Mouse (Mus musculus) liver, adult 2 months (tissue): ENCODE measurements around the gene Spen.

ENCODE experiments used
- CTCF ChIP-seq: fragments of 200-500 bp; IDR thresholded peaks from 2 replicates; pipeline ENCODE4 v1.5.1; 2011; ENCODE audit warnings: low read depth, low read length, control low read depth
- POLR2A ChIP-seq: fragments of 200-500 bp; IDR thresholded peaks from 2 replicates; pipeline ENCODE4 v1.6.1; 2011; ENCODE audit warnings: low read length, control low read depth; ENCODE audit not compliant: insufficient read depth; ENCODE audit errors: extremely low read depth

DNA sequence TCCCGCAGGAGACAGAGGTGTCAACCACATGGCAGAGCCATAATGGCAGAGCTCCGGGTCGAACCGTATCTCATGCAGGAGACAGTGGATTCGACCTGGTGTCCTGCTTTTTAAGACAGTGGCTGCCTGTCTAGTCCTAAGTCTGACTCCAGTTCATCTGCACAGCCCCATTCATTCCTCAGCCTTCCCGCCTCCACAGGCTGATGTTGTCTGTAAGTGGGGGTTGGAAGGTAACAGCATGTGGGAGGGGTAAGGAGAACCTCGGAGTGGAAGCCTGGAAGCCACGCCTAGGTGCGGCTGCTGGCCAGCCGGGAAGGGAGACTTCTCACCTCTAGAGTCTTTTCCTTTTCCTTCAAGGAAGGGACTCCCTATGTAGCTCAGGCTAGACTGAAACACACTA is 33.5 kb upstream of the Spen start:
- TF ChIP-seq POLR2A (no peak), CTCF (no peak)
